Mouse (Mus musculus): ENCODE results near the gene Slc22a16.

Slc22a16 gene

DNA sequence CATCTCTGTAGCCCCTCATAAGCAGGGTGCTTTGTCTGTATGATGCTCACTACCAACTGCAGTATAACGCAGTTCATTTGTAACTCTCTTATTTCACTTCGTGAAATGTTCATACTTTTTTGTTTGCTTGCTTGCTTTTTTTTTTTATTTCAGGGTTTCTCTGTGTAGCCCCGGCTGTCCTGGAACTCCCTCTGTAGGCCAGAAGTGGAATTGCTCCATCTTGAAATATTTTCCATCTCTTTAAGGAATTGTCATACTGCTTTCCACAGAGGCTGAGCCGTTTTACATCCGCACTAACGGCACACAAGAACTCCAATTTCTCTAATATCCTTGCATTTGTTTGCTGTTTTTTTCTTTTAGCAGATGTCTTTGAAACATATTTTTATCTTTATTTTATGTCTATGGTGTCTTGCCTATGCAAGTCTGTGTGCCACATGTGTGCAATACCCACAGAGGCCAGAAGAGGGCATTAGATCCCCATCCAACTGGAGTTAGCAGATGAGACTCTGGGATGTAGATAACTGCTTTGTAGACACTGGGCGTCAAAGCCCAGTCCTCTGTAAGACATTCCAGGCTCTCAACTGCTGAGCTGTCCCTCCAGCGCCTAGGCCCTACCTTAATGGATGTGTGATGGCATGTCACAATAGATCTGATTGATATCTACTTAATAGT lies 13.6 kb downstream of the Slc22a16 start:
- in situ Hi-C loops (cut with MboI; ENCODE audit: low pct_unique_long_range_greater_than_20kb in 1 of 2, low sequenced_read_pairs in 2 of 2, unreplicated experiment in 1 of 2), result no loop called here

DNA sequence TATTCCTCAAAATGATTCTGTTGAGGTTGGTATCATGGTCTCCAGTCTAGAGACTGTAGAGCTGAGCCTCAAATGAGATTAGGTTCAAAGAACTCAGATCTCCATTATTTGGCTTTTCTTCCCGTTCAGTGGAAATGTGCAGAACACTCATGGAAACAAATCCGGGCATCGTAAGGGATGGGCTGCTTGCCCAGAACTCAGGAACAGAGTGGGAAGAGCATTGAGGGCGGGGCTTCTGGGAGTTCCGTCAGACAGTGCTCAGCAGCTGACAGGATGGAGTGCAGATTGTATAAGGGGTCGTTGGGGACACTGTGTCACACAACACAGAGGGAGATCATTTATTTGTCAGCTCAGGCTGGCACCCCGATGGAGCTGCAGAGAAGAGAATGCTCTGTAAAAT lies 22.1 kb downstream of the Slc22a16 start:
- in situ Hi-C loops (cut with MboI; ENCODE audit: low pct_unique_long_range_greater_than_20kb in 1 of 2, low sequenced_read_pairs in 2 of 2, unreplicated experiment in 1 of 2), result no loop called here

DNA sequence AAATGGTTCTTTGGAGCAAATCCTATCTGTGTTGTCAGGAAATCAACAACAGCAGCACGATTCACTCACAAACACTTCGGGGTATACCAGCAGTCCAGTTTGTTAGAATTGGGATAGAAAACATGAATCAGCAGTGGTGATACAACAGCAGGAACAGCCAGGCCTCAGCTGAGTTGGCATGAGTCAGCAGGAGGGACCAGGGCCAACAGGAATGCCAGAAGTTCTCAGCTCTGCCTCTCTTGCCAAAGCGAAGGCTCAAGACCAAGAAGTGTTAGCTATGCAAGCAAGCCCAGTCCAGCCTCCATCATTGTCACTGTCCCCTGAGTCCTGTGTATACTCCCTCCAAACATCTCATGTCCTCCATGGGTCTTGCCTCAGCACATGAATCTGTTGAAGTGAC lies 27.0 kb downstream of the Slc22a16 start:
- in situ Hi-C loops (cut with MboI; ENCODE audit: low pct_unique_long_range_greater_than_20kb in 1 of 2, low sequenced_read_pairs in 2 of 2, unreplicated experiment in 1 of 2), result no loop called here

DNA sequence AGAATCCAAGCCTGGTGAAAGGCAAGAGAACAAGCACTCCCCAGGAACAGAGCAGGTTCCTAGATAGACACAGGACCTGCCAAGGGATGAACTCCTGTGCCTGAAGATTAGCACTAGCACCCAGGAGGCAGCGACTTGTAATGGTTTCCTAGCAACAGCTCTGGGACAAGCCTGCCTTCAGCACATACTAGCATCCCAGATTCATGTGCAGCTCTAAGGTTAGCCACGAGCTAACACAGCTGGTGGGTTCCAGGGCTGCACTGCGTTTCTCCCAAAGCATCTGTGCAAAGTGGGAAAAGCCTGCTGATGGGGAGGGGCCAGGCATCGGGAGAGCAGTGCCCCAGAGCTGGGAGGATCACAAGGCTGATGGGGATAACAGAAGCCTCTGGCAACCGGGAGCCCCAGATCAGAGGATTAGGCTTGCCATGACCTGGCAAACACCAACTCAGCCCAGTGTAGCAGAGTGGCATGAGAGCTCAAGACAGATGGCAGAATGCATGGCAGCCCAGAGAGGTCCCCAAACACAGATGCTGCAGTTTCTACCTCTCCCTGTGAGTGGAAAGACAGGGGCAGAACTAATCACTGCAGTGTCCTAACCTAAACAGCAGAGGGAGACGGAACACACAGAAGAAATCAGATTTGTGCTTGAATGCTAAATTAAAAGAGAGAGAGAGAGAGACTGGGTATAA lies 34.7 kb downstream of the Slc22a16 start:
- in situ Hi-C loops (cut with MboI; ENCODE audit: low pct_unique_long_range_greater_than_20kb in 1 of 2, low sequenced_read_pairs in 2 of 2, unreplicated experiment in 1 of 2), result no loop called here

DNA sequence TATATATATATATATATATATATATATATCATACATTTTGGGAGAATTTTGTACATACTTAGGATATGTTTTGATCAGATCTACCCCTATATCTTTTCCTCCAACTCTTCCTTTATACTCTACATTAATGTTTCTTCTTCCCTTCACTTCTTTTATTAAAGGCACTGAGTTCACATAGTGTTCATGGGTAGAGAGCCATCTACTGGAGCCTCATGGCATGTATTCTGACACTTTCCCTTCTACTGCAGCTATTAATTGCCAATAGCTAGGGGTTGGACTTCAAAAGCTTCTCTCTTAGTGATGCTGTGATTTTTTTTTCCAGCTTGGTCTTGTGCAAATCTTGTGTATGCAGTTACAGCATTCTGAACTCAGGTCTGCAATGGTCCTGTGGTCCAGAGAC lies 47.8 kb downstream of the Slc22a16 start:
- in situ Hi-C loops (cut with MboI; ENCODE audit: low pct_unique_long_range_greater_than_20kb in 1 of 2, low sequenced_read_pairs in 2 of 2, unreplicated experiment in 1 of 2), result no loop called here

DNA sequence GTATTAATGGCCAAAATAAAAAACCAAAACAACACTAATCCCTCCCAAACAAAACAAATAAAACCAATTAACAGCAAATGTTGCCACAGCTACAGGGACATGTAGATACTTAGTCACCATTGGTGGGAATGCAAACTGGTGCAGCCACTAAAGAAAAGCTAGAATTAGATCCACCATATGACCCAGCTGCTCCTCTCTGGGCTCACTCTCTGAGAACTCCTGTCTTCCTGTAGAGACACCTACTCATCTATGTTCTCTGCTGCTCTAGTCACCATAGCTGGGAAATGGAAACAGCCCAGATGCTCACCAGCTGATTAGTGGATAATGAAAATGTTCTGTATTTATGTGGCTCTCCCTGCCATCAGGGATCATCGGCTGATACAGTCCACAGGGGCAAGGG lies 49.6 kb downstream of the Slc22a16 start:
- in situ Hi-C loops (cut with MboI; ENCODE audit: low pct_unique_long_range_greater_than_20kb in 1 of 2, low sequenced_read_pairs in 2 of 2, unreplicated experiment in 1 of 2), result no loop called here

DNA sequence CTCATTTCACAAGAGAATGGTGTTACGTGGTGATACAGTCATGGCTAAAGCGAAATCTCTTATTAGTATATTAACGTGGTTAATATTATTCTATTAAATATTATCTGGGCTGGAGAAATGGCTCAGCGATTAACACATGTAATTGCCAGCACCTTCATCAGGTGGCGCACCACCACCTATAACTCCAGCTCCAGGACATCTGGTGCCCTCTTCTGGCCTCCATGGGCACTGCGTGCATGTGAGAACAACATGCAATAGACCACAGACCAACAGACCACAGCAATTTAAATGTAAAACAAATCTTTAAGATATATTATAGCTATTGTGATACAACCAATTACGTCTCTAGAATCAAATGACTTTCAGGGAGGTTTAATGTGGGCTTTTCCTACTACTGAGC lies 59.0 kb downstream of the Slc22a16 start:
- in situ Hi-C loops (cut with MboI; ENCODE audit: low pct_unique_long_range_greater_than_20kb in 1 of 2, low sequenced_read_pairs in 2 of 2, unreplicated experiment in 1 of 2), result no loop called here

DNA sequence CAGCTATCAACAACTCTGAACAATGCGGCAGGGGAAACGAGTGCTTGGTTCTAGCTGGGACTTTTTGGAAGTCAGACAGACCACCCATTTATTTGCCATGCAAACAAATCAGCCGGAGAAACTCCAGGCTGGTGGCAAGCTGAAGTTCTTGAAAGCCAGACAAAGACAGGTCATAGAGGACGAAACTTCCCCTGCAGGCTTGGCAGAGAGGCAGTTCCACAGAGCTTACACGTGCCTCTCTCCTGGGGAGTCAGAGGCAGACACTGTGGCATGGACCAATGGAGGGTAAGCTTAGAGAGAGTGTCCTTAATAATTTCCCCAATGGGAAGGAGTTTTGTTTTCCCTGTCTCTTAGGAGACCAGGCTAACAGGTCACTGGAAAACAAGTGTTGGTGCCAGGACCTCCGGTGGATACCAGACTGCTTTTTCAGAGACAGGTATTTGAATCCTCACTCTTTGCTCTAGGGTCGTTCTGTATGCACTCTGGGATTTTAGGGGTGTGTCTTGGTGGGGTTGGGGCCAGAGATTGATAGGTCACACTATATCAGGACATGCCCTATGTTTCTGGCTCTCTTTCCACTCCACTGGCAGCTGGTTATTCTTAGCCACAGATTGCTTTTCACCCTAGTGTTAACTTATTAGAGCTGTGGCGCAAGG lies 59.6 kb downstream of the Slc22a16 start, which contains the start of gene Ddo:
Gene Ddo (plus strand): TSS at position 356 of the 656 bp plus-strand sequence.
- in situ Hi-C loops (cut with MboI; ENCODE audit: low pct_unique_long_range_greater_than_20kb in 1 of 2, low sequenced_read_pairs in 2 of 2, unreplicated experiment in 1 of 2), result no loop called here

DNA sequence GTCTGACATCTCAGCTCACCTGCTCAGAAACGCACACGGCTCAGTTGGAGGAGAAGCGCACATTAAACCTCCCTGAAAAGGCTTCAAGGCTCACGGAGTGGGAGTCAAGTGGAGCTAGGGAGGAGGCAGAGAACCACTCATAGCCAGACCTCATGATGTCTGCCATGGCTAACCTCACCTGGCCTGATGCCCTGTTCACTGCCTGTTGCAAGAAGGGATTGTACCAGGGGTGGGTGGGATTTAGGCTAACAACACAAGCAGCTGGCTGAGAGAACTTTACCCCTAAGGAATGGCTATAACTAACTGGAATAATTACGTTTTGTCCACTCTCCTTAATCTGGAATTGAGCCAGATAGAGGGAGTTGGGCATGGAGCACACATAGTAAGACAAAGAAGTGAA lies 60.3 kb downstream of the Slc22a16 start:
- in situ Hi-C loops (cut with MboI; ENCODE audit: low pct_unique_long_range_greater_than_20kb in 1 of 2, low sequenced_read_pairs in 2 of 2, unreplicated experiment in 1 of 2), result no loop called here

DNA sequence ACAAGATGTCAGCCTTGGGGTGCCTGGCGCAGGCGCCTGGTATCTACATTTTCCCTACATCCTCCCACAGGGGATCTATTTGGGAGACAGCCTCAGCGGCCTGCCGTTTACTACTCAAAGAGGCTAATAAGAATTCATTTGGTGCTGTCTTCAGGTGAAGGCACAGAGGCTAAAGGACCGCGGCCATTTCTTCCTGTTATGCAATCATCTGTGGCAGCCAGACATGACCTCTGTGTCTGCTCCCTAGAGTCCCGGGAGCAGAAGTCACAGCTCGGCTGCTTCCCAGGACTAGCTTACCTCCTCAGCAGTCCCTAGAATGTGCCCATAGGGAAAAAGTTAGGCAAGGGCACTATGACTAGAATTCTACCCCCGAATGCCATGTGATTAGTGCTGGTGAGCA lies 60.8 kb downstream of the Slc22a16 start:
- in situ Hi-C loops (cut with MboI; ENCODE audit: low pct_unique_long_range_greater_than_20kb in 1 of 2, low sequenced_read_pairs in 2 of 2, unreplicated experiment in 1 of 2), result no loop called here

DNA sequence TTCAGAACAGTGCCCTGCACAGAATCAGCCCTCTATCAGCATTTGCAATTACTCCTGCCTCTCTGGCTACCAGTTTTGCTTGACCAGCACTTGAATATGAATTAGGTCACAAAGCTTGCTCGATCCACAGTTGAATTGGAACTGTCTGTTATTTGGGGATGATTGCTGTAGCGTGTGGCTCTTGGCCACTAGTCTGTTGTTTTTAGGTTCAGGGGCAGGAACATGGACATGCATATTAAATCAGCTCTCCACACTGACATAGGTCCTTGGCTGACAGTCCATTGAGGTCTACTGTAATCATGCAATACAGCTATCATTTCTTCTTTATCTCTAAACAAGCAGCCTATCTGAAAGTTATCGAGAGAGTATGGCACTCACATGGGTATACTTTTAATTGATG lies 62.0 kb downstream of the Slc22a16 start:
- in situ Hi-C loops (cut with MboI; ENCODE audit: low pct_unique_long_range_greater_than_20kb in 1 of 2, low sequenced_read_pairs in 2 of 2, unreplicated experiment in 1 of 2), result no loop called here

DNA sequence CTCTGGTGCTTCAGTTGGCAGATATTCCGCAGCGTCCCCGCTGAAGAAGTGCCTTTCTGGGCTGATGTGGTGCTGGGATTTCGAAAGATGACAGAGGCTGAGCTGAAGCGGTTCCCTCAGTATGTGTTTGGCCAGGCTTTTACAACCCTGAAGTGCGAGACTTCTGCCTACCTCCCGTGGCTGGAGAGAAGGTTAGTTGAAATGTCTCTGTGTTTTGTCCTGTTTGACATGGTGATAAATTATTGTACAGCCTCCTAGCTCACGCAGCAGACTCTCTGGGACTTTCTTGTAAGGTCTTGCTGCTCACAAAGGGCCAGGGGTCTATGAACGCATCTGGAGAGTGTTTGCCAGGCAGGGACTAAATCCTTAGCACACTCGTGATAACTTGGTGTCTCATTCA lies 67.2 kb downstream of the Slc22a16 start:
- in situ Hi-C loops (cut with MboI; ENCODE audit: low pct_unique_long_range_greater_than_20kb in 1 of 2, low sequenced_read_pairs in 2 of 2, unreplicated experiment in 1 of 2), result no loop called here

DNA sequence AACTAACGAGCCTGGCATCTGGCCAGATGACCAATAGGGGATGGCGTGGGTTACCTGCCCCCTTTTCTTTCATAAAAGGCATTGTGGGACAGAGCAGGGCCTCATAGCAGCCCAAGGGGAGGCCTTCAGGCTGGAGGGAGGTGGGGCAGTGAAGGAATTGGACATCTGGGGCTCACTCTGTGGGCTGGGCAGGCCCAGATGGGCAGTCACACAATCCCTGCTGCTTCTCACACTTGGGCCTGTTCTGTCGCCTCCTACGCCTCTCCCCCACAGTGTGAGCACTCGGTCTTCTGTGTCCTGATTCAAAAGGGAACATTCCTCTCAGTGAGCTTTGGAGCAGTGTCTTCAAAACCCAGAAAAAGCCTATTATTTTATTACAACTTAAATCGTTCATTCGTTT lies 68.1 kb downstream of the Slc22a16 start:
- in situ Hi-C loops (cut with MboI; ENCODE audit: low pct_unique_long_range_greater_than_20kb in 1 of 2, low sequenced_read_pairs in 2 of 2, unreplicated experiment in 1 of 2), result no loop called here

DNA sequence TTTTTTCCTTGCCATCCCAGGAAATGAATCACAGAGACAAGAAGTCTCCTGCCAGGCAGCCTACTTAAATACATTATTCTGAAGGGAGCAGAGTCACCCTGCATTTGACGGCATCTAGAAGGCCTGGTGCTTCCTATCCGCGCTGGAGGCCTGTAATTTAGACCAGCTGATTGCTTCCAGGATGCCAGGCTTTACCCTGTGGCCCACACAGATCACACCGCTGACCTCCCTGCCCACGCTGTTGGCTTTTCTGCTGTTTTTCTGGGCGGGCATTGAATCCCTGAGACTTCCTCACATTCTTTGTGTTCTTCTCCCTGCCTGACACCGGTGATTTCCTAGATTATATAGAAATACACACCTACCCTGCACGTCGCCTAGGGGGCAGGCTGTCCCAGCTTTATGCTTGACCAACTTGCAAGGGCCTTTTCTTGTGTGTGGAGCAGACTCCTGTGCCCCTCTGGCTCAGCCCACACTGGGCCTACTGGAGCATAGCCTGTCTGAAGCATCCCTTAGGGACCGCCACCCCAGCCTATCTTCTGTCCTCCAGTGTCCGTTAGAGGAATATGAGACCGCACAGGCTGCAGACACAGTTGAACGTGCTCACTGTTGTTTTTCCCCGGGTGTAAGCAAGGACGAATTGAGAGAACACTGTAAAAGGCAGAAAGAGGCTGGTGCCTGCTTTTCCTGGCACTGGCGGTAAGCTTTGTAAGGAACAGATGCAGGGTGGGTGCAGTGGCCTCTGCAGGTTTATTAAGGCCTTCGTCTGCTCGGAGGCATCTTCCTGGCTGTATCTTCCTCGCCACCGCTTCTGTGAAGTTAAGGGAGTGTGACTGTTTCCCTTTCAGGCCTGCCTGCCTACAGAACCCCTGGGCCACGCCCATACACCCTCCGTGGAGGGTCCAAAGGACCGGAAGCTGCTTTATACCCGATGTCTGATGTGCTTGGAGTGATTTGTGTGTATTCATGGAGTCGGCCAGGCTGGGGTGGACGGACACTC lies 69.0 kb downstream of the Slc22a16 start:
- in situ Hi-C loops (cut with MboI; ENCODE audit: low pct_unique_long_range_greater_than_20kb in 1 of 2, low sequenced_read_pairs in 2 of 2, unreplicated experiment in 1 of 2), result no loop called here

DNA sequence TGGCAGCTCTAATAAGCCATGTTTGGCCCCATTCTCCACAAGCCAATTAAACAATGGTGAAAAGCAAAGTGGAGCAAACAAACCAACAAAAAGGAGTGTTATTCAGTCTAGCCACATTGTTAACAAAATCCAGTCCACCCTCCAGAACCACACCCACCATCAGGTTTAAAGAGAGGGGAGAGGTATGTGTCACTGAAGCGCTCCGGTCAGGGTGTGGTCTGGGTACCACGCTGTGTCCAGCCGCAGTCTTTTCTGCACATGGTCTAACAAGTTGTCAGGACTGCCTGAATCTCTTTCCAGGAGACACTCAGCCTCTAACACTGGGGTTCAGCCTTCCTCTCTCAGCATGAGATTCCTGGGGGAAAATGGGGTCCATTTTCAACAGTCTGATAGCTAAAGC lies 70.3 kb downstream of the Slc22a16 start:
- in situ Hi-C loops (cut with MboI; ENCODE audit: low pct_unique_long_range_greater_than_20kb in 1 of 2, low sequenced_read_pairs in 2 of 2, unreplicated experiment in 1 of 2), result no loop called here

DNA sequence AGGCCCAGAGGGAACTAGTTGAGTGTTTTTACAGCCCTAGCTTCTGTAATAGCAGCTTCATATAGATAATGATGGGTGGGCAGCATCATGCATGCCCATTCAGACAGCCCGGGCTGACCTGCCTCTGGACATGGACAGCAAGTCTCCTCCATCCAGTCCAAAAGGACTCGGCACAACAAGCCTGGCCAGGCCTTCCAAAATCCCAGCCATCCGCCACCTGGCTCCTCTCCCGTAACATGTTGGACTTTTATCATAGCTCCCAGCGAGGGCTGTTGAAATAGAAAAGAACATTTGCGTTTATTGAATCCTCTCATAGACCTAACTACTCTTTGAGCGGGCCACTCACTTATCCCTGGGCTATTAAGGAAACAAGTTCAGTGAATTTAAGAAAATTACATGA lies 71.8 kb downstream of the Slc22a16 start:
- in situ Hi-C loops (cut with MboI; ENCODE audit: low pct_unique_long_range_greater_than_20kb in 1 of 2, low sequenced_read_pairs in 2 of 2, unreplicated experiment in 1 of 2), result no loop called here

DNA sequence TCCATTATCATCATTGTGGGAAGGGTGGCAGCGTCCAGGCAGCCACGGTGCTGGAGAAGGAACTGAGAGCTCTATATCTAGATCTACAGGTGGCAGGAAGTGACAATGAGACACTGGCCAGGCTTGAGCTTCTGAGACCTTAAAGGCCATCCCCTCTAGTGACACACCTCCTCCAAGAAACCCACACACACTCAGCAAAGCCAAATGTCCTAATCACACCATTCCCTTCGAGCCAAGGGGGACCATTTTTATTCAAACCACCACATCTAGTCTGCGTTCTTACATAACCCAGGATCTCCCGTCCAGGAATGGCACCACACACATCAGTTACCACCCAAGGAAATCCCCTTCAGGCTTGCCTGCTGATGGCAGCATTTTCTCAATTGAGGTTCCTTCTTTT lies 73.0 kb downstream of the Slc22a16 start:
- in situ Hi-C loops (cut with MboI; ENCODE audit: low pct_unique_long_range_greater_than_20kb in 1 of 2, low sequenced_read_pairs in 2 of 2, unreplicated experiment in 1 of 2), result no loop called here

DNA sequence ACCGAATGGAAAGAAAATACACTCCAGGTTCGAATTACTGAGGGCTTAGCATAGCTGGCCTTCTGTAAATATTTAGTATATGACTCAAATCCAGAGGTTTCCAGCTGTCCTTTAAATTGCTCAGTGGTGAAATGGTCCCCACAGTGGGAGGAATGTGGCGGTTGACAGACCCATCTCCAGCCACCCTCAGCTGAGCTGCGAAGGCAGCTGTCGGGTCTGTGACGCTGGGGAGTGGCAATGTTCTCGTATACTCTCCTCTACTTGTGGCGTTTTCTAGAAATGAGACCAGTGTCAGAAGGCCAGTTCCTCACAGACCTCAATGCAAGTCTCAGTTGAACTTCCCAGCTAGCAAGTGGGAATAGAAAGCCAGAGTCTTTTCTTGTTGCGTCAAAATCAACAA lies 74.3 kb downstream of the Slc22a16 start:
- in situ Hi-C loops (cut with MboI; ENCODE audit: low pct_unique_long_range_greater_than_20kb in 1 of 2, low sequenced_read_pairs in 2 of 2, unreplicated experiment in 1 of 2), result no loop called here

DNA sequence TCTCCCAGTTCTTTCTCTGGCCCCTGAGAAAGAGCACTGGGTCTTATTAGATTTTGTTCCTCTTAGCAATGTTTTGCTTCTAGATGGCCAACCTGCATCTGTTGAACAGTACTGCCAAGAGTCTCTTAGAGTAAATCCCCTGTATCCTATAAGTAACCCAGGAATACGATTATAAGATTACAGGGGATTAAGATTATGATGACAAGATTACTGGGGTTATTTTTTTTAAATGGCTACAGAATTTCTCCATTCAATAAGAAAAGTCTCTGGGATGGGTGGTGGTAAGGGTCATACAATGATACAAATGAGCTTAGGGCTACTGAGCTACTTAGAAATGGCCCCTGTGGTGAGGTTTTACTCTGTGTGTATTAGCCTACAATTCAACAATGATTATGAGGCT lies 75.2 kb downstream of the Slc22a16 start:
- in situ Hi-C loops (cut with MboI; ENCODE audit: low pct_unique_long_range_greater_than_20kb in 1 of 2, low sequenced_read_pairs in 2 of 2, unreplicated experiment in 1 of 2), result no loop called here

Measured in mouse embryonic stem cell (cell line).